ENCODE assay signal across 8 mouse cellular contexts in genomic region chr13:98496917-98497870, GRCm38 (mm10). TPM values are rescaled to one million over a fixed set of nuclear protein-coding genes. Genes with fewer than 3 reads are reported as not detected.
DNase-seq lines count a peak whose midpoint lies in the region; ATAC-seq and TF ChIP-seq lines count a peak whose summit lies in the region.

No protein-coding gene starts in this region.

- no peak overlapping the region for H3K4me3 ChIP-seq in ES-E14 (ENCODE audit: insufficient read depth in 1 of 2, low read depth in 1 of 2, low read length in 2 of 2, poor library complexity in 1 of 2, severe bottlenecking in 1 of 2)
- H3K4me3 ChIP-seq in embryonic facial prominence, embryonic 14.5 days (ENCODE audit: low read depth, low read length), result no peak overlapping the region
- no peak overlapping the region for H3K4me3 ChIP-seq in kidney, embryonic 16.5 days (ENCODE audit: low read length)
- no peak overlapping the region for H3K4me3 ChIP-seq in small intestine, adult 2 months (ENCODE audit: low read depth, low read length)

- TF ChIP-seq CTCF in small intestine, adult 2 months (IDR thresholded peaks at IDR 0.05; ENCODE audit: extremely low read depth, insufficient read length, insufficient replicate concordance, low read depth, low read length), result peak; percentile 48; the same call in 1 of the 2 replicates

- peak; percentile 20 for DNase-seq in layer of hippocampus, adult 11-12 months (ENCODE audit: low spot score)
- DNase-seq in layer of hippocampus, adult 18-20 months (ENCODE audit: low spot score in 2 of 2), result no peak
- DNase-seq in ES-E14 (ENCODE audit: low read depth, low spot score), result peak; percentile 53
- peak; percentile 74 for DNase-seq in embryonic facial prominence, embryonic 14.5 days (ENCODE audit: low spot score)
- no peak for DNase-seq in frontal cortex, postnatal 14 days (ENCODE audit: low spot score in 2 of 2)
- DNase-seq in gastrocnemius, postnatal 10 days, result no peak

- WGBS in embryonic facial prominence, embryonic 14.5 days, result 24% methylated on average over 16 of the region's 16 CpGs
- 14% methylated on average over 16 of the region's 16 CpGs for WGBS in kidney, embryonic 16.5 days
- WGBS in small intestine, adult 2 months, result 25% methylated on average over 16 of the region's 16 CpGs

- H3K27ac ChIP-seq in ES-E14 (ENCODE audit: insufficient read depth, low read depth, low read length, poor library complexity, severe bottlenecking), result no peak overlapping the region; the same call in 1 of the 2 replicates
- no peak overlapping the region for H3K27ac ChIP-seq in embryonic facial prominence, embryonic 14.5 days (replicated peaks; ENCODE audit: low read depth, low read length)
- H3K27ac ChIP-seq in kidney, embryonic 16.5 days (ENCODE audit: low read length), result no peak overlapping the region
- no peak overlapping the region for H3K27ac ChIP-seq in small intestine, adult 2 months (ENCODE audit: insufficient read depth, low read depth, low read length)

- peaks cover 0 to 4% of the 10 kb centered on the region in 2 experiments; a peak in 1 of 4 replicates for H3K4me1 ChIP-seq in ES-E14 (ENCODE audit: control insufficient read depth in 2 of 2, insufficient read depth in 2 of 2, low read length in 2 of 2, poor library complexity in 1 of 2)
- peaks cover 26% of the 10 kb centered on the region for H3K4me1 ChIP-seq in embryonic facial prominence, embryonic 14.5 days (ENCODE audit: control insufficient read depth, insufficient read depth, low read length)
- H3K4me1 ChIP-seq in kidney, embryonic 16.5 days (ENCODE audit: insufficient read depth, low read length), result peaks cover 15% of the 10 kb centered on the region
- no peaks in the 10 kb centered on the region for H3K4me1 ChIP-seq in small intestine, adult 2 months (ENCODE audit: control insufficient read depth, insufficient read depth, insufficient read length, low read length)

- TF ChIP-seq POLR2A in small intestine, adult 2 months (IDR thresholded peaks at IDR 0.05; ENCODE audit: low read depth, low read length), result no peak

- in situ Hi-C loops in ES-E14 (cut with MboI; ENCODE audit: low sequenced_read_pairs in 2 of 2, unreplicated experiment in 2 of 2), result no loop called here

- peaks cover 46% of the 10 kb centered on the region for H3K27me3 ChIP-seq in embryonic facial prominence, embryonic 14.5 days (replicated peaks; ENCODE audit: control insufficient read depth, insufficient read depth, low read length)
- H3K27me3 ChIP-seq in kidney, embryonic 16.5 days (ENCODE audit: insufficient read depth, low read length), result peaks cover 53% of the 10 kb centered on the region
- H3K27me3 ChIP-seq in small intestine, adult 2 months (ENCODE audit: control insufficient read depth, insufficient read depth, low read length), result peaks cover 21% of the 10 kb centered on the region

- H3K9me3 ChIP-seq in ES-E14 (ENCODE audit: control insufficient read depth, insufficient read depth, low read depth, low read length), result no peaks in the 10 kb centered on the region
- no peaks in the 10 kb centered on the region for H3K9me3 ChIP-seq in embryonic facial prominence, embryonic 14.5 days (ENCODE audit: control insufficient read depth, low read length)
- H3K9me3 ChIP-seq in kidney, embryonic 16.5 days (ENCODE audit: low read length), result no peaks in the 10 kb centered on the region

- H3K36me3 ChIP-seq in ES-E14 (ENCODE audit: control insufficient read depth, insufficient read depth, low read length, poor library complexity, severe bottlenecking), result no peaks in the 10 kb centered on the region
- H3K36me3 ChIP-seq in embryonic facial prominence, embryonic 14.5 days (ENCODE audit: control insufficient read depth, insufficient read depth, low read length), result no peaks in the 10 kb centered on the region
- no peaks in the 10 kb centered on the region for H3K36me3 ChIP-seq in kidney, embryonic 16.5 days (ENCODE audit: insufficient read depth, low read length)
- H3K36me3 ChIP-seq in small intestine, adult 2 months (ENCODE audit: control insufficient read depth, insufficient read depth, low read length), result no peaks in the 10 kb centered on the region

- H3K9ac ChIP-seq in ES-E14 (ENCODE audit: insufficient read depth, low read depth, low read length, poor library complexity, severe bottlenecking), result no peak overlapping the region
- H3K9ac ChIP-seq in embryonic facial prominence, embryonic 14.5 days (ENCODE audit: low read depth, low read length), result no peak overlapping the region
- no peak overlapping the region for H3K9ac ChIP-seq in kidney, embryonic 16.5 days (replicated peaks; ENCODE audit: low read length)

- peak; percentile 47; the same call in 1 of the 2 replicates for ATAC-seq in embryonic facial prominence, embryonic 14.5 days (ENCODE audit: low read depth)
- peak; percentile 63 for ATAC-seq in kidney, embryonic 16.5 days (ENCODE audit: low FRiP score, low TSS enrichment)

- H3K4me2 ChIP-seq in embryonic facial prominence, embryonic 14.5 days (ENCODE audit: low read depth, low read length), result peak overlapping the region; percentile 15
- H3K4me2 ChIP-seq in kidney, embryonic 16.5 days (replicated peaks; ENCODE audit: low read depth, low read length), result 0 out of 2 replicates have a peak overlapping the region, but pooled peaks have one; percentile 16

TF ChIP-seq in ES-E14, 5 proteins besides CTCF, POLR2A, EP300 and RAD21:
- TF ChIP-seq ZC3H11A (IDR thresholded peaks at IDR 0.05; ENCODE audit: borderline replicate concordance, low read depth, low read length) (0 out of 2 replicates have a peak, but pooled peaks have one; percentile 37), HCFC1 (IDR thresholded peaks at IDR 0.05; ENCODE audit: borderline replicate concordance, insufficient read depth, low read length) (no peak), CHD2 (IDR thresholded peaks at IDR 0.05; ENCODE audit: low read depth, low read length) (no peak), MAFK (IDR thresholded peaks at IDR 0.05; ENCODE audit: insufficient read depth, low read depth, low read length) (no peak)

RNA-seq across cellular contexts. Expression of gene Gm10320, which starts 5.4 kb away (rescaled TPM):
- total RNA-seq in layer of hippocampus, adult 18-20 months (2021), result not detected
- 5.6 and 8.9 TPM in 2 replicates for total RNA-seq in ES-E14 (2012; rRNA removed)
- 1.5 and 2.4 TPM in 2 replicates for polyA plus RNA-seq in embryonic facial prominence, embryonic 14.5 days (2014; fragmentation: Nextera tagmentation; extraction: Ambion mirVana)
- 1.8 and 2.5 TPM in 2 replicates for polyA plus RNA-seq in kidney, embryonic 16.5 days (2015; fragmentation: Nextera tagmentation; extraction: Ambion mirVana)
- 0.43 and 1.1 TPM in 2 replicates for polyA plus RNA-seq in small intestine, adult 2 months (2012; rRNA removed)
- total RNA-seq in gastrocnemius, postnatal 10 days (2021), result not detected

Comparison
In these comparisons a context has a peak if more than half of its experiments do, and no peak if none do; other contexts are left out.
1. DNase-seq: peak in layer of hippocampus, adult 11-12 months (single experiment), ES-E14 (single experiment) and embryonic facial prominence, embryonic 14.5 days (single experiment); none in layer of hippocampus, adult 18-20 months (0 of 2), frontal cortex, postnatal 14 days (0 of 2) and gastrocnemius, postnatal 10 days (single experiment).